Mouse (Mus musculus) hindbrain, embryonic 15.5 days (tissue): ENCODE data around the gene Themis3. TPM values are rescaled to one million over a fixed set of nuclear protein-coding genes. Genes with fewer than 3 reads are reported as not detected.

Source experiments
- ATAC-seq: fragments of 200-750 bp; cut with Nextera tagmentation; 2 replicates; pipeline ENCODE4 v1.8.0; 2017; ENCODE audit warnings: low read depth, moderate number of reproducible peaks, moderate TSS enrichment; ENCODE audit not compliant: low FRiP score
- H3K27ac ChIP-seq: fragments of 300-500 bp; sonication (generic); replicated peaks from 2 replicates; pipeline ENCODE4 v1.5.1; 2015; ENCODE audit warnings: mild to moderate bottlenecking, inconsistent platforms
- H3K27me3 ChIP-seq: fragments of 300-500 bp; sonication (generic); 2 replicates; pipeline ENCODE4 v1.6.1; 2015; ENCODE audit warnings: control low read depth, inconsistent platforms
- H3K36me3 ChIP-seq: fragments of 300-500 bp; sonication (generic); 2 replicates; pipeline ENCODE4 v1.6.1; 2015; ENCODE audit warnings: control low read depth, inconsistent platforms
- H3K4me1 ChIP-seq: fragments of 300-500 bp; sonication (generic); replicated peaks from 2 replicates; pipeline ENCODE4 v1.6.1; 2015; ENCODE audit warnings: control low read depth, inconsistent platforms
- H3K4me2 ChIP-seq: fragments of 300-500 bp; sonication (generic); 2 replicates; pipeline ENCODE4 v1.6.1; 2015; ENCODE audit warnings: moderate library complexity, mild to moderate bottlenecking, inconsistent platforms
- H3K4me3 ChIP-seq: fragments of 300-500 bp; sonication (generic); 2 replicates; pipeline ENCODE4 v1.5.1; 2015; ENCODE audit warnings: mild to moderate bottlenecking, inconsistent platforms
- H3K9ac ChIP-seq: fragments of 300-500 bp; sonication (generic); 2 replicates; pipeline ENCODE4 v1.6.1; 2015; ENCODE audit warnings: inconsistent platforms
- H3K9me3 ChIP-seq: fragments of 300-500 bp; sonication (generic); 2 replicates; pipeline ENCODE4 v1.6.1; 2016; ENCODE audit warnings: control low read depth, inconsistent platforms
- WGBS: fragments of 180-500 bp; shearing (Covaris S2); methylation state at CpG from one replicate; pipeline ENCODE4 v1.1.7; 2015; 5-methylcytosine and 5-hydroxymethylcytosine counted together
- polyA plus RNA-seq: library from polyadenylated mRNA; unstranded; fragments of >200 nt; fragmentation: Nextera tagmentation; extraction: Ambion mirVana; gene quantifications from 2 replicates; pipeline ENCODE4 v1.2.1, GENCODE M21; 2015

The Themis3 gene
- polyA plus RNA-seq, 1 experiment from 2014 or later = 0.05 TPM

DNA sequence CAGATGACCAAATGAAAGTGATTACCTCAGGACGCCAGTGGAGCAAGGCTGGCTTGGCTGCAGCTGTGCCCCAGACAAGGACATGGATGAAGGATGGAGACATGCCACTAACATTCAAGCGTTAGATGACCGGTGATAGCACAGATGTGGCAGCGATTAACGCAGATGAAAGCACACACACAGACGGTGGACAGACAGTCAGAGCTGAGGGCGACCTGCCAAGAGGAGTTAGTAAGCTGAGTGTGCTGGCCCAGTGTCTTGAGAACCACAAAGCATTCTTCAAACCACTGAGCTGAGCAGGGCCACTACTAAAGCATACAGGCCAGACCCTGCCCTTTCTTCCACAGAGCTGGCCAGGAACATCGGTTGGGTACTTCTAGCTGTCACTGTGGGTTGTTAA is 89.5 kb downstream of the Themis3 start:
- H3K27ac ChIP-seq = no peak overlapping the region
- peaks cover 32% of the 10 kb centered on the region for H3K36me3 ChIP-seq
- WGBS = 76% methylated on average over 8 of the region's 8 CpGs

More for the DNA sequence above, 89.5 kb downstream of the Themis3 start:
- peaks cover 5% of the 10 kb centered on the region; the same call in 1 of the 2 replicates for H3K4me1 ChIP-seq
- no peaks in the 10 kb centered on the region for H3K27me3 ChIP-seq
- no peak overlapping the region for H3K4me2 ChIP-seq
- ATAC-seq = no peak
- no peaks in the 10 kb centered on the region for H3K9me3 ChIP-seq
- H3K4me3 ChIP-seq = no peak overlapping the region
- no peak overlapping the region for H3K9ac ChIP-seq

Other genes starting within 250 kb of the Themis3 start
- 38.8 and 40.0 TPM in 2 replicates for gene Mtcl1, start 144.9 kb downstream of the Themis3 start, polyA plus RNA-seq
- 78.4 and 86.9 TPM in 2 replicates for gene Rab12, start 74.9 kb downstream of the Themis3 start, polyA plus RNA-seq